Mouse (Mus musculus) embryonic fibroblast, embryonic 13.5 days (primary cell): Measurements from ENCODE around the gene Sdhd.

Experiments
- CTCF ChIP-seq: IDR thresholded peaks from 2 replicates; pipeline ENCODE4 v1.5.1; 2011; ENCODE audit warnings: mild to moderate bottlenecking, control low read depth, low read length, moderate library complexity, borderline replicate concordance; ENCODE audit not compliant: insufficient read depth
- POLR2A ChIP-seq: IDR thresholded peaks from 2 replicates; pipeline ENCODE4 v1.6.1; 2011; ENCODE audit warnings: low read depth, mild to moderate bottlenecking, control low read depth, low read length, moderate library complexity

DNA sequence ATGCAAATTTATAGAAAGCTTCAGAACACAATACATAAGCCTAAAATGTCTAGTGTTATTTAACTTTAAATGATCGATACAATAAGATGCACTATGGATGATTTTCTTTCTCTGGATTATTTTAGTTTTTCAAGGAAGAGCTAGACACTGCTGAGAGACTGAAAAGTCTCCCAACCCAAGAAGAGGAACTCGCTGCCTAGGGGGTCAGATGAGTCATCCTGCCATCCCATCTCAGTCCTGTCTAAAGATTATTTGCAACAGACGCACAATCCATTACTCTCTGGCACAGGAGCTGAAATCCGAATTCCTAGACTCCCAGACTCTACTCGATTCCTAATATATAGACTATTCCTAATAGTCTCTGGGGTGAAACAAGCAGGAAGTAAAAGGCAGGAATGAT, 51.4 kb downstream of the Sdhd start:
- TF ChIP-seq CTCF (no peak), POLR2A (no peak)
